Mouse (Mus musculus): ENCODE results near the gene Rplp0. TPM values are rescaled to one million over a fixed set of nuclear protein-coding genes. Genes with fewer than 3 reads are reported as not detected.
"Not testable (repeated sequence)": the region's sequence is repeated elsewhere in the genome, so short reads cannot be mapped to it uniquely, and the experiment has no call there.

The Rplp0 gene
- polyA plus RNA-seq, 1 experiment = 3,688 TPM

- Histone ChIP-seq H3K27me3 (ENCODE audit: control insufficient read depth, insufficient read depth, low read length) (no peaks in the 10 kb centered on the region), H3K4me1 (replicated peaks; ENCODE audit: control insufficient read depth, insufficient read depth, low read length) (peaks cover 58% of the 10 kb centered on the region), H3K36me3 (ENCODE audit: control insufficient read depth, insufficient read depth, low read length) (no peaks in the 10 kb centered on the region), H3K4me3 (ENCODE audit: control insufficient read depth, insufficient read depth, low read length) (no peak overlapping the region), H3K27ac (ENCODE audit: control insufficient read depth, insufficient read depth, low read length) (peak overlapping the region; percentile 23; the same call in 1 of the 2 replicates)
- DNase-seq = no peak
- 67% methylated on average over 20 of the region's 20 CpGs for WGBS
- TF ChIP-seq POLR2A (IDR thresholded peaks at IDR 0.05; ENCODE audit: control insufficient read depth, extremely low read depth, insufficient read depth, low read length, poor library complexity) = no peak
Measured at GRCm38 (mm10) chr5:115514896-115515587, 44.2 kb upstream of the Rplp0 start.

- Histone ChIP-seq H3K4me1 (replicated peaks; ENCODE audit: control insufficient read depth, insufficient read depth, low read length) (peaks cover 68% of the 10 kb centered on the region), H3K36me3 (ENCODE audit: control insufficient read depth, insufficient read depth, low read length) (no peaks in the 10 kb centered on the region), H3K4me3 (ENCODE audit: control insufficient read depth, insufficient read depth, low read length) (peak overlapping the region; percentile 45), H3K27ac (ENCODE audit: control insufficient read depth, insufficient read depth, low read length) (peak overlapping the region; percentile 75), H3K27me3 (ENCODE audit: control insufficient read depth, insufficient read depth, low read length) (no peaks in the 10 kb centered on the region)
- DNase-seq = peak; percentile 45
- TF ChIP-seq POLR2A (IDR thresholded peaks at IDR 0.05; ENCODE audit: control insufficient read depth, extremely low read depth, insufficient read depth, low read length, poor library complexity) (0 out of 2 replicates have a peak, but pooled peaks have one; percentile 23), CTCF (IDR thresholded peaks at IDR 0.05; ENCODE audit: borderline replicate concordance, control insufficient read depth, extremely low read depth, insufficient read depth, low read length, poor library complexity) (no peak)
- WGBS = 8% methylated on average over 32 of the region's 32 CpGs
Measured at GRCm38 (mm10) chr5:115516081-115516907, 43.0 kb upstream of the Rplp0 start.

GRCm38 (mm10) chr5:115516908-115517307 is 42.4 kb upstream of the Rplp0 start:
- H3K36me3 ChIP-seq (ENCODE audit: control insufficient read depth, insufficient read depth, low read length) = no peaks in the 10 kb centered on the region
- peak overlapping the region; percentile 75; the same call in 1 of the 2 replicates for H3K27ac ChIP-seq (ENCODE audit: control insufficient read depth, insufficient read depth, low read length)
- WGBS = 23% methylated on average over 7 of the region's 7 CpGs
- H3K4me3 ChIP-seq (ENCODE audit: control insufficient read depth, insufficient read depth, low read length) = no peak overlapping the region
- no peak for DNase-seq
- H3K27me3 ChIP-seq (ENCODE audit: control insufficient read depth, insufficient read depth, low read length) = no peaks in the 10 kb centered on the region
- no peak for TF ChIP-seq POLR2A (IDR thresholded peaks at IDR 0.05; ENCODE audit: control insufficient read depth, extremely low read depth, insufficient read depth, low read length, poor library complexity)
- TF ChIP-seq CTCF (IDR thresholded peaks at IDR 0.05; ENCODE audit: borderline replicate concordance, control insufficient read depth, extremely low read depth, insufficient read depth, low read length, poor library complexity) = no peak
- peaks cover 69% of the 10 kb centered on the region for H3K4me1 ChIP-seq (replicated peaks; ENCODE audit: control insufficient read depth, insufficient read depth, low read length)

GRCm38 (mm10) chr5:115517501-115517900 is 41.8 kb upstream of the Rplp0 start:
- TF ChIP-seq CTCF (IDR thresholded peaks at IDR 0.05; ENCODE audit: borderline replicate concordance, control insufficient read depth, extremely low read depth, insufficient read depth, low read length, poor library complexity) (no peak), POLR2A (IDR thresholded peaks at IDR 0.05; ENCODE audit: control insufficient read depth, extremely low read depth, insufficient read depth, low read length, poor library complexity) (no peak)
- Histone ChIP-seq H3K4me3 (ENCODE audit: control insufficient read depth, insufficient read depth, low read length) (no peak overlapping the region), H3K36me3 (ENCODE audit: control insufficient read depth, insufficient read depth, low read length) (no peaks in the 10 kb centered on the region), H3K4me1 (replicated peaks; ENCODE audit: control insufficient read depth, insufficient read depth, low read length) (peaks cover 74% of the 10 kb centered on the region), H3K27ac (ENCODE audit: control insufficient read depth, insufficient read depth, low read length) (peak overlapping the region; percentile 5; the same call in 1 of the 2 replicates), H3K27me3 (ENCODE audit: control insufficient read depth, insufficient read depth, low read length) (no peaks in the 10 kb centered on the region)
- WGBS = 12% methylated on average over 9 of the region's 9 CpGs
- DNase-seq = peak; percentile 27

- not testable (repeated sequence) for H3K36me3 ChIP-seq (ENCODE audit: control insufficient read depth, insufficient read depth, low read length); H3K4me3 ChIP-seq (ENCODE audit: control insufficient read depth, insufficient read depth, low read length); H3K27me3 ChIP-seq (ENCODE audit: control insufficient read depth, insufficient read depth, low read length); H3K27ac ChIP-seq (ENCODE audit: control insufficient read depth, insufficient read depth, low read length); DNase-seq
- WGBS = 96% methylated on average over 8 of the region's 8 CpGs
- H3K4me1 ChIP-seq (replicated peaks; ENCODE audit: control insufficient read depth, insufficient read depth, low read length) = peaks cover 81% of the 10 kb centered on the region
Measured at GRCm38 (mm10) chr5:115518214-115518613, 41.1 kb upstream of the Rplp0 start.

GRCm38 (mm10) chr5:115520325-115520869 is 38.9 kb upstream of the Rplp0 start:
- WGBS = 71% methylated on average over 21 of the region's 21 CpGs

More at GRCm38 (mm10) chr5:115520325-115520869, 38.9 kb upstream of the Rplp0 start:
- no peak overlapping the region for H3K4me3 ChIP-seq (ENCODE audit: control insufficient read depth, insufficient read depth, low read length)
- no peaks in the 10 kb centered on the region for H3K27me3 ChIP-seq (ENCODE audit: control insufficient read depth, insufficient read depth, low read length)
- no peak for DNase-seq
- no peaks in the 10 kb centered on the region for H3K36me3 ChIP-seq (ENCODE audit: control insufficient read depth, insufficient read depth, low read length)
- H3K27ac ChIP-seq (ENCODE audit: control insufficient read depth, insufficient read depth, low read length) = no peak overlapping the region
- TF ChIP-seq CTCF (IDR thresholded peaks at IDR 0.05; ENCODE audit: borderline replicate concordance, control insufficient read depth, extremely low read depth, insufficient read depth, low read length, poor library complexity) = no peak
- no peak for TF ChIP-seq POLR2A (IDR thresholded peaks at IDR 0.05; ENCODE audit: control insufficient read depth, extremely low read depth, insufficient read depth, low read length, poor library complexity)
- peaks cover 80% of the 10 kb centered on the region for H3K4me1 ChIP-seq (replicated peaks; ENCODE audit: control insufficient read depth, insufficient read depth, low read length)
